Mouse (Mus musculus) erythroblast, embryonic 14.5 days (primary cell): ENCODE results near the gene Igflr1. TPM values are rescaled to one million over a fixed set of nuclear protein-coding genes. Genes with fewer than 3 reads are reported as not detected.

Experiments
- H3K27me3 ChIP-seq: 2 replicates; pipeline ENCODE4 v1.6.1; 2012; ENCODE audit warnings: inconsistent platforms; ENCODE audit not compliant: control insufficient read depth
- H3K36me3 ChIP-seq: 2 replicates; pipeline ENCODE4 v1.6.1; 2012; ENCODE audit warnings: mild to moderate bottlenecking, inconsistent platforms; ENCODE audit not compliant: control insufficient read depth
- H3K4me1 ChIP-seq: 2 replicates; pipeline ENCODE4 v1.6.1; 2012; ENCODE audit warnings: inconsistent platforms; ENCODE audit not compliant: control insufficient read depth
- H3K4me3 ChIP-seq: replicated peaks from 2 replicates; pipeline ENCODE3; 2012; ENCODE audit warnings: moderate library complexity, mild to moderate bottlenecking, inconsistent platforms
- H3K9me3 ChIP-seq: 2 replicates; pipeline ENCODE4 v1.6.1; 2012; ENCODE audit warnings: low read length, inconsistent platforms, mixed read lengths; ENCODE audit not compliant: control insufficient read depth
- GATA1 ChIP-seq: IDR thresholded peaks from 2 replicates; pipeline ENCODE4 v1.6.1; 2012; ENCODE audit warnings: low read length, inconsistent platforms, mixed read lengths
- TAL1 ChIP-seq: IDR thresholded peaks from 3 replicates; pipeline ENCODE4 v1.6.1; 2012; ENCODE audit warnings: low read length, inconsistent platforms, mixed read lengths
- polyA plus RNA-seq: library from polyadenylated mRNA; stranded (reverse); fragments of >175 nt; gene quantifications from 2 replicates; pipeline ENCODE4 v1.2.3, GENCODE M21; 2012

Gene Igflr1
- polyA plus RNA-seq, 1 experiment: 0.61 TPM

GRCm38 (mm10) chr7:30613529-30614112 is 48.4 kb downstream of the Igflr1 start:
- peaks cover 16% of the 10 kb centered on the region for H3K4me1 ChIP-seq
- H3K36me3 ChIP-seq: peaks cover 28% of the 10 kb centered on the region
- H3K4me3 ChIP-seq: no peak overlapping the region
- no peaks in the 10 kb centered on the region; the same call in 1 of the 2 replicates for H3K27me3 ChIP-seq
- TF ChIP-seq TAL1 (no peak), GATA1 (no peak)
- no peaks in the 10 kb centered on the region for H3K9me3 ChIP-seq

DNA sequence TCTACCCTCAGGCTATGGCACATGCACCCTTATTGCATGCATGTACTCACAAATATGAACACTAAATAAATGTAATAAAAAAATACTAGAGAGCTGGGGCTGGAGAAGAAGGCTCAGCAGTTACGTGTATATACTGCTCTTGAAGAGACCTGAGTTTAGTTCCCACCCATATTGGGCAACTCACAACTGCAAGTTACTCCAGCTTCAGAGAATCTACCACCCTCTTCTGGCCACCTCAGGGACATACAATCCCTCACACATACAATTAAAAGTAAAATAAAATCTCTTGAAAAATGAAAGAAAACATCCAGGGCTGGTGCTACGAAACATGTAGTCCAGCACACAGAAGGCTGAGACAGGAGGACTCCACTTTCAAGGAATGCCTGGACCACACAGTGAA is 49.2 kb downstream of the Igflr1 start:
- peaks cover 18% of the 10 kb centered on the region for H3K4me1 ChIP-seq
- no peak for TF ChIP-seq GATA1
- H3K36me3 ChIP-seq: peaks cover 36% of the 10 kb centered on the region
- no peaks in the 10 kb centered on the region; the same call in 1 of the 2 replicates for H3K27me3 ChIP-seq
- H3K4me3 ChIP-seq: no peak overlapping the region
- no peaks in the 10 kb centered on the region for H3K9me3 ChIP-seq

DNA sequence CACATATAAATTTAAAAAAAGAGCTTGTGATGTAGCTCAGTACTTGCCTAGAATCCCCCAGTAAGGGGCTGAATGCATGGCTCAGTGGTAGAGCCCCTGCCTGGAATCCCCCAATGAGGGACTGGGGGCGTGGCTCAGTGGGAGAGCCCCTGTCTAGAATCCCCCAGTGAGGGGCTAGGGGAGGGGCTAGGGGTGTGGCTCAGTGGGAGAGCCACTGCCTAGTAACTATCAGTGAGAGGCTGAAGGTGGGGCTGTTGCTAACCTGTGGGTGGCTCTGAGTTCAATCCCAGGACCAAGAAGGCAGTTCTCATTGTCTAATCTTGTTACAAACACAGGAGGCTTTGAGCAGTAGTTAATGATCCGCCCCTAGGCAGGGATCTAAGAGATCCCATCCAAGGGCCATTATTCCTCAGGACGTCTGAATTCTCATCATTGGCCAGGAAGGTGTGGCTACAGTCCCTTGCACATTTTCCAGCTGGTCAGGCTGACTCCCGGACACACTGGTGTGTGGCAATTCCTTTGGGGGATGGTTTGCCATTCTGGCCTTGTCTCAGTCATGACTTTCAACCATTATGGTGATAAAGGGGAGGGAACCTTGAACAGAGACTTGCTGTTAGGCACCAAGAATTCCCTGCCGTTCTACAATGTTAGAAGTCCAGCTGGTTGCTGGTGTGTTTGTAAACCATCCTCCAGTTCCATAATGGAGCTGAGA is 50.0 kb downstream of the Igflr1 start:
- TF ChIP-seq GATA1 (no peak), TAL1 (no peak)
- Histone ChIP-seq H3K4me1 (peaks cover 16% of the 10 kb centered on the region), H3K36me3 (peaks cover 41% of the 10 kb centered on the region), H3K4me3 (no peak overlapping the region), H3K27me3 (no peaks in the 10 kb centered on the region; the same call in 1 of the 2 replicates), H3K9me3 (no peaks in the 10 kb centered on the region)

Other genes starting within 250 kb of the Igflr1 start
- not detected in 2 replicates for gene E130208F15Rik, start 243.7 kb upstream of the Igflr1 start, polyA plus RNA-seq
- gene Sdhaf1, start 241.5 kb upstream of the Igflr1 start, polyA plus RNA-seq: 0.45 and 0.47 TPM in 2 replicates
- 0.05 TPM in 1 of 2 replicates, not detected in the other for gene Lrfn3, start 202.7 kb upstream of the Igflr1 start, polyA plus RNA-seq
- 0.91 and 1.6 TPM in 2 replicates for gene Tyrobp, start 151.7 kb upstream of the Igflr1 start, polyA plus RNA-seq
- gene Hcst, start 145.6 kb upstream of the Igflr1 start, polyA plus RNA-seq: not detected in 2 replicates
- gene Nfkbid, start 143.7 kb upstream of the Igflr1 start, polyA plus RNA-seq: 0.23 and 0.30 TPM in 2 replicates
- 0.13 and 0.33 TPM in 2 replicates for gene Aplp1, start 119.9 kb upstream of the Igflr1 start, polyA plus RNA-seq
- gene Kirrel2, start 107.7 kb upstream of the Igflr1 start, polyA plus RNA-seq: 0.02 and 0.05 TPM in 2 replicates
- not detected in 2 replicates for gene Nphs1, start 107.1 kb upstream of the Igflr1 start, polyA plus RNA-seq
- 0.11 and 0.36 TPM in 2 replicates for gene Prodh2, start 71.8 kb upstream of the Igflr1 start, polyA plus RNA-seq
- gene Arhgap33, start 30.4 kb upstream of the Igflr1 start, polyA plus RNA-seq: 11.7 and 13.0 TPM in 2 replicates
- gene Hspb6, start 13.2 kb upstream of the Igflr1 start, polyA plus RNA-seq: 3.7 and 6.8 TPM in 2 replicates
- gene Proser3, start 13.1 kb upstream of the Igflr1 start, polyA plus RNA-seq: 1.9 and 2.3 TPM in 2 replicates
- 14.5 and 17.0 TPM in 2 replicates for gene Lin37, start 5.6 kb upstream of the Igflr1 start, polyA plus RNA-seq
- 5.6 and 7.7 TPM in 2 replicates for gene U2af1l4, start 2.1 kb upstream of the Igflr1 start, polyA plus RNA-seq
- 0.15 and 0.18 TPM in 2 replicates for gene Gm49396, start 2.1 kb upstream of the Igflr1 start, polyA plus RNA-seq
- 8.0 and 8.9 TPM in 2 replicates for gene Psenen, start 1.8 kb upstream of the Igflr1 start, polyA plus RNA-seq
- 5.2 and 6.8 TPM in 2 replicates for gene Kmt2b, start 23.3 kb downstream of the Igflr1 start, polyA plus RNA-seq
- gene Zbtb32, start 33.5 kb downstream of the Igflr1 start, polyA plus RNA-seq: 0.07 and 0.20 TPM in 2 replicates
- gene Upk1a, start 47.4 kb downstream of the Igflr1 start, polyA plus RNA-seq: 0.10 and 0.14 TPM in 2 replicates
- gene Cox6b1, start 60.7 kb downstream of the Igflr1 start, polyA plus RNA-seq: 15.7 and 23.9 TPM in 2 replicates
- gene Etv2, start 70.4 kb downstream of the Igflr1 start, polyA plus RNA-seq: not detected in 2 replicates
- gene Rbm42, start 84.9 kb downstream of the Igflr1 start, polyA plus RNA-seq: 22.7 and 23.2 TPM in 2 replicates
- 2.9 and 5.4 TPM in 2 replicates for gene Haus5, start 99.6 kb downstream of the Igflr1 start, polyA plus RNA-seq
- gene Pmis2, start 106.2 kb downstream of the Igflr1 start, polyA plus RNA-seq: not detected in 2 replicates
- not detected in 2 replicates for gene 2200002J24Rik, start 133.5 kb downstream of the Igflr1 start, polyA plus RNA-seq
- gene Atp4a, start 146.8 kb downstream of the Igflr1 start, polyA plus RNA-seq: not detected in 2 replicates
- 1.3 and 1.6 TPM in 2 replicates for gene Tmem147, start 164.1 kb downstream of the Igflr1 start, polyA plus RNA-seq
- gene Gapdhs, start 178.3 kb downstream of the Igflr1 start, polyA plus RNA-seq: not detected in 2 replicates
- 0.15 TPM in 1 of 2 replicates, not detected in the other for gene Sbsn, start 186.0 kb downstream of the Igflr1 start, polyA plus RNA-seq
- gene Dmkn, start 198.3 kb downstream of the Igflr1 start, polyA plus RNA-seq: not detected in 2 replicates
- not detected in 2 replicates for gene Krtdap, start 222.5 kb downstream of the Igflr1 start, polyA plus RNA-seq